Mouse (Mus musculus) heart, postnatal 14 days (tissue): ENCODE results near the gene Orm2. TPM values are rescaled to one million over a fixed set of nuclear protein-coding genes. Genes with fewer than 3 reads are reported as not detected.

Experiments
- DNase-seq, 2 experiments: peaks; one replicate each; pipeline ENCODE4 v3.0.0; 2021 to 2022
- intact Hi-C: fragments of 180-260 bp; cut with DNase I; formaldehyde crosslinking; loops from one replicate; pipeline ENCODE4 v1.15.1; 2025
- total RNA-seq, 2 experiments: library from RNA; stranded (reverse); gene quantifications; 2 replicates each; pipeline ENCODE4 v1.2.3; 2021

Orm2 gene
- total RNA-seq, 2 experiments from 2014 or later, result 0.29 TPM; not detected in 1

- peak; percentile 94 to 95 for DNase-seq
- intact Hi-C loops, result no loop called here
Observed at GRCm38 (mm10) chr4:63403040-63403959, 41.1 kb downstream of the Orm2 start, which contains the start of gene Akna. Gene Akna (minus strand): TSS chr4:63403354.

GRCm38 (mm10) chr4:63404205-63404604 is 42.0 kb downstream of the Orm2 start:
- intact Hi-C loops, result no loop called here
- no peak for DNase-seq

DNA sequence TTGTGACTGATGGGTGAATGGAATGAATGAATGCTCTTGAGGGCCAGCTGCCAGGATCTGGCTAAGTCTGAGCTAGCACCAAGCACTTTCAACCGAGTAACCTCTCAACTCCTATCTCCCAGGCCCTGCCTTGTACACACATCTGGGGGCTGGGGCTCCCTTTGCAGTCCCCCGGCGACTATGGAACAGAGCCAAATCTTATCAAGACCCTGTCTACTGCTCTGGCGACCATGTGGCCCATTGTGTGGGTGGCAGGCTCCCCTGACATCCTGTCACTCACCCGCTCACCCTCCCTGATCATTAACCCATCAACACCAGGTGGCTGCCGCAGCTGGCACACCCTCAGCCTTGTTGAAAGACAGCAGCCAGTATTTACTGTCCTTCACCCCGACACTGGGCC is 42.8 kb downstream of the Orm2 start:
- intact Hi-C loops, result no loop called here
- no peak for DNase-seq

- intact Hi-C loops, result no loop called here
- no peak for DNase-seq
Observed at GRCm38 (mm10) chr4:63405683-63406082, 43.4 kb downstream of the Orm2 start.

DNA sequence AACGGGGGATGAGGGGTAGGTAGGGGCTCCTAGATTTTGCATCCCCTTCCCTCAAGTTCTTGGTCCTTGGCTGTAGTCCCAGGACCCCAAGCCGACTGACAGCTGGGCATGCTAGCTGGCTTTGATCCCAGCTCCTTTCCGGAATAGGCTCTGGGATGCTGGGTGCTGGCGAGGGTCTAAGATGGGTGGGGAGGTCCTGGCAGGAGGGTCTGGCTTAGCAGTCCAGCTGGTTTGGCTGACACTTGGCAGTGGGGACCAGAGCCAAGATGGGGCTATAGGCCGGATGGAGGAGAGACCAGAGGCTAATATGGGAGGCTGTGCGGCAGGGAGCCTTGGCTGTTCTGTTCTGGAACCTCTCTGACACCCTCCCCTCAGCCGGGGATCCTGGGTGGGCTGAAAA is 46.0 kb downstream of the Orm2 start:
- DNase-seq, result peak in 1 of 2 experiments; percentile 32
- intact Hi-C loops, result loop anchor here (2.0 kb wide), 1 partner anchor 39 kb away; no protein-coding TSS in a partner anchor

DNA sequence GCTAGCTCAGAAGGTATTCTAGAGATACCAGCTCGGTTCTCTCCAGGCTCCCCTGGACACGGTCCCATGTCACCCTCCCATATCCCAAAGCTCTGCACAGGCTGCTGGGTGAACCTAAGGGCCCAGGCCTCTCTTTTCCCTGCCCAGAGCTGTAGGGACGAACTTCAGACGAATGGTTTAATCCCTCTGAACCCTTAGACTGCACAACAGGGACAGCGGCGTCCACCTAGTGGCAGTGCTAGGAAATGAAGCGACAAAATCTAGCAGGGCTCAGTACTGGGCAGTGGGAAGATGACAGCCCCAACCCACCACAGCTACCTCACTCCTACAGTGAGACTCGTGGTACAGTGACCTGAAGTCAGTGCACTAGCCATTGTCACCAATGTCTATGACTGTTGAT is 46.4 kb downstream of the Orm2 start:
- intact Hi-C loops, result loop anchor here (2.0 kb wide), 1 partner anchor 40 kb away; no protein-coding TSS in a partner anchor
- DNase-seq, result peak; percentile 64 to 77

DNA sequence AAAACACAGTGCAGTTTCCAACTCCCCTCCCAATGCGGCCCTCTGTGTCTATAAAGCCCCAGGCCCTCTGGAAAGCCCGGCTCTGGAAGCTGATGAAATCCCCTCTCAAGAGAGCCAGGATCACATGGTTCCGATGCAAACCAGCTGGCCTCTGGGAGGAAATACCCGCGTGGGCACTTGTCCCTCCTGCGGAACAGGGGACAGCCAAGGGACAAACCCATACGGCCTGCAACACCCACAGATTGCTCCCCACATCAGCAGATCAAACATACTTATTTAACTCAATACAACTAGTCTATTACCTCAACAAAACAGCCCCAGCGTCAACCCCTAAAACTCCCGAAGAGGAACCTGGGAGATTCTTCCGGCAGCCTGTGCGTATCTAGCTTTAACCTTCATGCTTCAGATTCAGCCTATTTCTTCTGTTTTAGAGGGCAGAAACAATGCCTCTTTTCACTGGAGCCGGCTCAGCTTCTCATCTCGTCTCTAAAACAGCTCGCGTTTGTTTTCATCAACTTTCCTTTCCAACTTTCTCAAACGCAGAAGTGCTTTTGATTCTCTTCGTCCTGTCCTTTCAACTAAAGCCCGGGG is 47.2 kb downstream of the Orm2 start:
- intact Hi-C loops, result loop anchor here (2.0 kb wide), 1 partner anchor 41 kb away; no protein-coding TSS in a partner anchor
- peak in 1 of 2 experiments; percentile 54 for DNase-seq

GRCm38 (mm10) chr4:63409908-63410582 is 47.8 kb downstream of the Orm2 start:
- intact Hi-C loops, result loop anchor here (2.0 to 10.0 kb wide), 2 partner anchors 41 to 1085 kb away; no protein-coding TSS in a partner anchor
- DNase-seq, result peak; percentile 72 to 82

GRCm38 (mm10) chr4:63410583-63410934 is 48.3 kb downstream of the Orm2 start:
- peak; percentile 93 for DNase-seq
- intact Hi-C loops, result loop anchor here (10.0 kb wide), 1 partner anchor 1084 kb away; no protein-coding TSS in a partner anchor

DNA sequence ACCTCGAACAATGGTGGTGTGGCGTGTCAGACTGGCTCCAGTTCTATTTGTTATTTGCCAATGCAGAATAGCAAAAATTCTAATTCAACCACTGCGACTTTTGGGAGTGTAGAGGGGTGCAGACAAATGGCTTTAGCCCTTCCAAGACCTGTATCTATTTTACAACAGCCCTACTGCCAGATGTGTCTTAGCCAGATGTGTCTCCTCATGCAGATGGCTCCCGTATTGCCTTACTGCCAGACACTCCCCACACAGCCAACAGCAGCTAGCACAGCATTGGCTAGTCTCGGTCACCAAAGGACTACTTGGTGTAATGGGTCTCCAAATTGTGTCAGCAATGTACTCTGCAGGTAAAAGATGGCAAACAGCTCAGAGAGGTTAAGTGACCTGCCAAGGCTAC is 49.0 kb downstream of the Orm2 start:
- DNase-seq, result peak in 1 of 2 experiments; percentile 50
- intact Hi-C loops, result loop anchor here (10.0 kb wide), 1 partner anchor 1084 kb away; no protein-coding TSS in a partner anchor

DNA sequence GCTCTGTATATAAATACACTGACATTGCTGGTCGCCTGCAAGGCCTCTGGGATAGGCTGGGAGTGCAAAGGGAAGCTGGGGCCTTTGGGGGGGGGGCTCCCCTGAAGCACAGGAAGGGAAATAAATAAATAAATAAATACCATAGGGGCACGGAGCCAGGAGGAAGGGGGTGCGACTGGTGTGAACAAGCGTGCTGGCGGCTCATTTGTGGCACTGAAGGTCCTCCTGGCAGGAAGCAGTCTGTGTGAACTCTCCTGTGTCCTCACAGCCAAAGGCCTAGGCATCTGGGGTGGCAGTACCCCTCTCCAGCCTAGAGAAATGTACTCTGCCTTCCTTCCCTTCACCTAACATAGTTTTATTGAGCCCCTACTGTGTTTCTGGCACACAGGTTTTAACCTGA is 52.7 kb downstream of the Orm2 start:
- no peak for DNase-seq
- intact Hi-C loops, result loop anchor here (5.0 to 10.0 kb wide), 4 partner anchors 92 to 1080 kb away; no protein-coding TSS in a partner anchor

Other genes starting within 250 kb of the Orm2 start
- gene Ambp, start 207.7 kb upstream of the Orm2 start, total RNA-seq, result not detected
- not detected for gene Kif12, start 190.3 kb upstream of the Orm2 start, total RNA-seq
- gene Col27a1, start 148.4 kb upstream of the Orm2 start, total RNA-seq, result 1 to 10 TPM; 2.4 to 3.4 TPM
- gene Orm1, start 17.9 kb upstream of the Orm2 start, total RNA-seq, result under 1 TPM; 0.50 to 0.78 TPM
- gene Orm3, start 6.3 kb upstream of the Orm2 start, total RNA-seq, result 1 to 10 TPM in 1 of 2 experiments, under 1 TPM in 1; 0.49 to 1.4 TPM
- 1 to 10 TPM; 4.3 to 6.2 TPM for gene Akna, start 40.9 kb downstream of the Orm2 start, total RNA-seq
- gene Whrn, start 133.5 kb downstream of the Orm2 start, total RNA-seq, result 10 to 100 TPM; 23.9 to 26.2 TPM
- 100 to 1,000 TPM; 149 to 156 TPM for gene Atp6v1g1, start 182.3 kb downstream of the Orm2 start, total RNA-seq
- gene Tmem268, start 196.3 kb downstream of the Orm2 start, total RNA-seq, result 1 to 10 TPM; 6.8 to 9.5 TPM
- not detected for gene Gm11213, start 242.8 kb downstream of the Orm2 start, total RNA-seq